Mouse (Mus musculus) gonadal fat pad, adult 2 months (tissue): ENCODE measurements around the gene Xrcc1. TPM values are rescaled to one million over a fixed set of nuclear protein-coding genes. Genes with fewer than 3 reads are reported as not detected.
"Not testable (repeated sequence)": the region's sequence is repeated elsewhere in the genome, so short reads cannot be mapped to it uniquely, and the experiment has no call there.

Experiments used
- DNase-seq: peaks from one replicate; pipeline ENCODE4 v3.0.0-alpha.2; 2012; ENCODE audit warnings: low read depth
- polyA plus RNA-seq: library from polyadenylated mRNA; depleted of rRNA; stranded (reverse); fragments of >200 nt; gene quantifications from 2 replicates; pipeline ENCODE4 v1.2.3, GENCODE M21; 2012; rRNA removed

Gene Xrcc1
- polyA plus RNA-seq, 1 experiment = 43.6 TPM

GRCm38 (mm10) chr7:24600941-24601597 lies 55.0 kb downstream of the Xrcc1 start:
- DNase-seq = no peak

GRCm38 (mm10) chr7:24605561-24605960 lies 59.5 kb downstream of the Xrcc1 start:
- no peak for DNase-seq

GRCm38 (mm10) chr7:24606046-24606445 lies 60.0 kb downstream of the Xrcc1 start:
- no peak for DNase-seq

- DNase-seq = peak; percentile 64
Measured at GRCm38 (mm10) chr7:24608017-24608416, 61.9 kb downstream of the Xrcc1 start.

- DNase-seq = no peak
Measured at GRCm38 (mm10) chr7:24608561-24608960, 62.5 kb downstream of the Xrcc1 start.

GRCm38 (mm10) chr7:24610144-24610878 lies 64.2 kb downstream of the Xrcc1 start, which contains the start of gene Phldb3:
Gene Phldb3, plus strand, starts transcription at chr7:24610763.
- DNase-seq = no peak

- DNase-seq = no peak
Measured at GRCm38 (mm10) chr7:24610879-24611494, 64.9 kb downstream of the Xrcc1 start.

GRCm38 (mm10) chr7:24611709-24612108 lies 65.6 kb downstream of the Xrcc1 start:
- DNase-seq = no peak

- no peak for DNase-seq
Measured at GRCm38 (mm10) chr7:24612308-24612910, 66.3 kb downstream of the Xrcc1 start.

- no peak for DNase-seq
Measured at GRCm38 (mm10) chr7:24614816-24615215, 68.7 kb downstream of the Xrcc1 start.

- no peak for DNase-seq
Measured at GRCm38 (mm10) chr7:24617763-24618162, 71.7 kb downstream of the Xrcc1 start.

- not testable (repeated sequence) for DNase-seq
Measured at GRCm38 (mm10) chr7:24618374-24618773, 72.3 kb downstream of the Xrcc1 start.

GRCm38 (mm10) chr7:24619671-24620397 lies 73.7 kb downstream of the Xrcc1 start:
- DNase-seq = no peak

GRCm38 (mm10) chr7:24621193-24621592 lies 75.1 kb downstream of the Xrcc1 start:
- DNase-seq = no peak

- DNase-seq = no peak
Measured at GRCm38 (mm10) chr7:24622967-24623366, 76.9 kb downstream of the Xrcc1 start.

Other genes starting within 250 kb of the Xrcc1 start
- 9.0 and 9.8 TPM in 2 replicates for gene Zfp61, start 245.1 kb upstream of the Xrcc1 start, polyA plus RNA-seq
- 7.2 and 7.4 TPM in 2 replicates for gene Zfp94, start 229.6 kb upstream of the Xrcc1 start, polyA plus RNA-seq
- gene Tescl, start 212.4 kb upstream of the Xrcc1 start, polyA plus RNA-seq = 1.5 and 8.3 TPM in 2 replicates
- gene Lypd5, start 197.1 kb upstream of the Xrcc1 start, polyA plus RNA-seq = 0.04 TPM in 1 of 2 replicates, not detected in the other
- gene Kcnn4, start 176.0 kb upstream of the Xrcc1 start, polyA plus RNA-seq = 7.3 and 10.2 TPM in 2 replicates
- 51.5 and 58.6 TPM in 2 replicates for gene Smg9, start 146.7 kb upstream of the Xrcc1 start, polyA plus RNA-seq
- 7.9 and 10.0 TPM in 2 replicates for gene Irgc1, start 94.0 kb upstream of the Xrcc1 start, polyA plus RNA-seq
- gene Plaur, start 83.8 kb upstream of the Xrcc1 start, polyA plus RNA-seq = 7.1 and 11.3 TPM in 2 replicates
- gene Cadm4, start 64.3 kb upstream of the Xrcc1 start, polyA plus RNA-seq = 3.0 and 5.7 TPM in 2 replicates
- 5.2 and 6.6 TPM in 2 replicates for gene Zfp428, start 39.3 kb upstream of the Xrcc1 start, polyA plus RNA-seq
- gene AC161166.1, start 33.8 kb upstream of the Xrcc1 start, polyA plus RNA-seq = 0.35 and 0.72 TPM in 2 replicates
- gene Irgq, start 15.6 kb upstream of the Xrcc1 start, polyA plus RNA-seq = 16.0 TPM in 2 replicates
- gene Pinlyp, start 171 bp upstream of the Xrcc1 start, polyA plus RNA-seq = 0.32 and 0.41 TPM in 2 replicates
- gene Ethe1, start 41.3 kb downstream of the Xrcc1 start, polyA plus RNA-seq = 13.5 and 17.7 TPM in 2 replicates
- gene Zfp575, start 41.4 kb downstream of the Xrcc1 start, polyA plus RNA-seq = 0.04 and 0.06 TPM in 2 replicates
- gene Phldb3, start 64.5 kb downstream of the Xrcc1 start, polyA plus RNA-seq = 2.4 and 3.4 TPM in 2 replicates
- gene Lypd3, start 90.3 kb downstream of the Xrcc1 start, polyA plus RNA-seq = 1.5 and 1.9 TPM in 2 replicates
- gene Tex101, start 130.4 kb downstream of the Xrcc1 start, polyA plus RNA-seq = 0.58 TPM in 1 of 2 replicates, not detected in the other
- gene BC049730, start 163.0 kb downstream of the Xrcc1 start, polyA plus RNA-seq = 0.18 TPM in 1 of 2 replicates, not detected in the other
- 0.25 TPM in 1 of 2 replicates, not detected in the other for gene Gm4763, start 180.6 kb downstream of the Xrcc1 start, polyA plus RNA-seq
- 1.1 and 3.3 TPM in 2 replicates for gene Cd177, start 214.0 kb downstream of the Xrcc1 start, polyA plus RNA-seq
- 533 and 579 TPM in 2 replicates for gene Ceacam10, start 230.9 kb downstream of the Xrcc1 start, polyA plus RNA-seq